Mouse (Mus musculus) liver, embryonic 13.5 days (tissue): Measurements from ENCODE around the gene 2700097O09Rik. TPM values are rescaled to one million over a fixed set of nuclear protein-coding genes. Genes with fewer than 3 reads are reported as not detected.

Experiments used
- ATAC-seq: fragments of 200-750 bp; cut with Nextera tagmentation; 2 replicates; pipeline ENCODE4 v1.8.0; 2017; ENCODE audit warnings: low read depth, mild to moderate bottlenecking, moderate number of reproducible peaks, moderate library complexity
- DNase-seq: peaks from one replicate; pipeline ENCODE4 v3.0.0; 2022
- H3K27ac ChIP-seq: fragments of 300-500 bp; sonication (generic); 2 replicates; pipeline ENCODE4 v1.5.1; 2015; ENCODE audit warnings: moderate library complexity, mild to moderate bottlenecking, inconsistent platforms
- H3K27me3 ChIP-seq: fragments of 300-500 bp; sonication (generic); 2 replicates; pipeline ENCODE4 v1.6.1; 2015; ENCODE audit warnings: mild to moderate bottlenecking, inconsistent platforms
- H3K36me3 ChIP-seq: fragments of 300-500 bp; sonication (generic); 2 replicates; pipeline ENCODE4 v1.6.1; 2015; ENCODE audit warnings: mild to moderate bottlenecking, inconsistent platforms
- H3K4me1 ChIP-seq: fragments of 300-500 bp; sonication (generic); replicated peaks from 2 replicates; pipeline ENCODE4 v1.6.1; 2015; ENCODE audit warnings: inconsistent platforms
- H3K4me2 ChIP-seq: fragments of 300-500 bp; sonication (generic); 2 replicates; pipeline ENCODE4 v1.6.1; 2015; ENCODE audit warnings: inconsistent platforms, mild to moderate bottlenecking, moderate library complexity
- H3K4me3 ChIP-seq: fragments of 300-500 bp; sonication (generic); replicated peaks from 2 replicates; pipeline ENCODE4 v1.5.1; 2015; ENCODE audit warnings: mild to moderate bottlenecking, inconsistent platforms
- H3K9ac ChIP-seq: fragments of 300-500 bp; sonication (generic); 2 replicates; pipeline ENCODE4 v1.6.1; 2015; ENCODE audit warnings: mild to moderate bottlenecking, inconsistent platforms
- H3K9me3 ChIP-seq: fragments of 300-500 bp; sonication (generic); replicated peaks from 2 replicates; pipeline ENCODE4 v1.6.1; 2016; ENCODE audit warnings: inconsistent platforms
- WGBS: fragments of 180-500 bp; shearing (Covaris S2); methylation state at CpG from one replicate; pipeline ENCODE4 v1.1.7; 2015; ENCODE audit not compliant: insufficient replicate concordance; 5-methylcytosine and 5-hydroxymethylcytosine counted together
- polyA plus RNA-seq: library from polyadenylated mRNA; unstranded; fragments of >200 nt; fragmentation: Nextera tagmentation; extraction: Ambion mirVana; gene quantifications from 2 replicates; pipeline ENCODE4 v1.2.1, GENCODE M21; 2015

The 2700097O09Rik gene
- polyA plus RNA-seq, 1 experiment from 2014 or later: 32.9 TPM

- no peak overlapping the region for H3K4me2 ChIP-seq
- no peaks in the 10 kb centered on the region for H3K9me3 ChIP-seq
- no peaks in the 10 kb centered on the region for H3K27me3 ChIP-seq
- 0 out of 2 replicates have a peak, but pooled peaks cover 2% of the 10 kb centered on the region for H3K4me1 ChIP-seq
- H3K36me3 ChIP-seq: no peaks in the 10 kb centered on the region
- no peak overlapping the region for H3K4me3 ChIP-seq
- DNase-seq: no peak
- H3K9ac ChIP-seq: no peak overlapping the region
- 17% methylated on average over 3 of the region's 3 CpGs for WGBS
- ATAC-seq: no peak
- no peak overlapping the region; the same call in 1 of the 2 replicates for H3K27ac ChIP-seq
Observed at GRCm38 (mm10) chr12:55027088-55027487, 52.8 kb downstream of the 2700097O09Rik start.

- Histone ChIP-seq H3K27me3 (no peaks in the 10 kb centered on the region), H3K9ac (no peak overlapping the region), H3K4me2 (no peak overlapping the region), H3K9me3 (no peaks in the 10 kb centered on the region), H3K36me3 (no peaks in the 10 kb centered on the region), H3K4me3 (no peak overlapping the region), H3K4me1 (no peaks in the 10 kb centered on the region), H3K27ac (no peak overlapping the region)
- ATAC-seq: no peak
- DNase-seq: no peak
- 67% methylated on average over 2 of the region's 2 CpGs for WGBS
Observed at GRCm38 (mm10) chr12:55023284-55023683, 56.6 kb downstream of the 2700097O09Rik start.

- peaks cover 4% of the 10 kb centered on the region; the same call in 1 of the 2 replicates for H3K4me1 ChIP-seq
- ATAC-seq (no peak), DNase-seq (no peak)
- H3K9ac ChIP-seq: no peak overlapping the region
- WGBS: 51% methylated on average over 7 of the region's 7 CpGs
- no peaks in the 10 kb centered on the region for H3K36me3 ChIP-seq
- no peaks in the 10 kb centered on the region for H3K27me3 ChIP-seq
- no peaks in the 10 kb centered on the region for H3K9me3 ChIP-seq
- H3K4me3 ChIP-seq: no peak overlapping the region
- H3K4me2 ChIP-seq: no peak overlapping the region
- H3K27ac ChIP-seq: no peak overlapping the region
Observed at GRCm38 (mm10) chr12:55019421-55019877, 60.5 kb downstream of the 2700097O09Rik start.

- Histone ChIP-seq H3K36me3 (no peaks in the 10 kb centered on the region), H3K4me3 (no peak overlapping the region), H3K4me2 (no peak overlapping the region), H3K27ac (no peak overlapping the region), H3K4me1 (peaks cover 4% of the 10 kb centered on the region; the same call in 1 of the 2 replicates), H3K9ac (no peak overlapping the region), H3K9me3 (no peaks in the 10 kb centered on the region), H3K27me3 (no peaks in the 10 kb centered on the region)
- 67% methylated on average over 9 of the region's 9 CpGs for WGBS
- no peak for DNase-seq
- ATAC-seq: no peak
Observed at GRCm38 (mm10) chr12:55017119-55017721, 62.7 kb downstream of the 2700097O09Rik start.

- Histone ChIP-seq H3K9ac (no peak overlapping the region), H3K4me3 (no peak overlapping the region), H3K36me3 (no peaks in the 10 kb centered on the region), H3K9me3 (no peaks in the 10 kb centered on the region), H3K4me2 (no peak overlapping the region), H3K27me3 (no peaks in the 10 kb centered on the region), H3K4me1 (peaks cover 4% of the 10 kb centered on the region; the same call in 1 of the 2 replicates), H3K27ac (no peak overlapping the region)
- 57% methylated on average over 8 of the region's 8 CpGs for WGBS
- DNase-seq (no peak), ATAC-seq (no peak)
Observed at GRCm38 (mm10) chr12:55016339-55017118, 63.4 kb downstream of the 2700097O09Rik start.

- Histone ChIP-seq H3K4me3 (no peak overlapping the region), H3K4me1 (peaks cover 4% of the 10 kb centered on the region; the same call in 1 of the 2 replicates), H3K4me2 (no peak overlapping the region), H3K9ac (no peak overlapping the region), H3K27me3 (no peaks in the 10 kb centered on the region), H3K27ac (no peak overlapping the region), H3K9me3 (no peaks in the 10 kb centered on the region), H3K36me3 (no peaks in the 10 kb centered on the region)
- WGBS: 78% methylated on average over 5 of the region's 5 CpGs
- ATAC-seq (no peak), DNase-seq (no peak)
Observed at GRCm38 (mm10) chr12:55015428-55015827, 64.5 kb downstream of the 2700097O09Rik start.

- H3K27ac ChIP-seq: no peak within 1 kb of the TSS
- H3K27me3 ChIP-seq: no peaks in the 10 kb centered on the region
- no peaks in the 10 kb centered on the region for H3K36me3 ChIP-seq
- no peak within 1 kb of the TSS for H3K4me2 ChIP-seq
- 74% methylated on average over 6 of the region's 6 CpGs for WGBS
- DNase-seq: no peak
- H3K9me3 ChIP-seq: no peaks in the 10 kb centered on the region
- H3K9ac ChIP-seq: no peak within 1 kb of the TSS
- no peak within 1 kb of the TSS for H3K4me3 ChIP-seq
- H3K4me1 ChIP-seq: peaks cover 4% of the 10 kb centered on the region; the same call in 1 of the 2 replicates
- no peak for ATAC-seq
Observed at GRCm38 (mm10) chr12:55013626-55014398, 66.1 kb downstream of the 2700097O09Rik start, which contains the start of gene Baz1a. Gene Baz1a, minus strand, starts transcription at chr12:55014348.

- Histone ChIP-seq H3K9ac (no peak overlapping the region), H3K27me3 (no peaks in the 10 kb centered on the region), H3K4me1 (peaks cover 4% of the 10 kb centered on the region; the same call in 1 of the 2 replicates), H3K4me2 (no peak overlapping the region), H3K9me3 (no peaks in the 10 kb centered on the region), H3K4me3 (no peak overlapping the region), H3K27ac (no peak overlapping the region), H3K36me3 (no peaks in the 10 kb centered on the region)
- whole genome bisulfite sequencing: 49% methylated on average over 1 of the region's 1 CpGs
- ATAC-seq: no peak
- no peak for DNase-seq
Observed at GRCm38 (mm10) chr12:55013031-55013430, 66.9 kb downstream of the 2700097O09Rik start.

GRCm38 (mm10) chr12:55007361-55008008 is 72.4 kb downstream of the 2700097O09Rik start:
- 75% methylated on average over 14 of the region's 14 CpGs for WGBS
- Histone ChIP-seq H3K4me1 (no peaks in the 10 kb centered on the region), H3K27me3 (no peaks in the 10 kb centered on the region), H3K4me3 (no peak overlapping the region), H3K36me3 (no peaks in the 10 kb centered on the region), H3K27ac (no peak overlapping the region), H3K9ac (no peak overlapping the region), H3K9me3 (no peaks in the 10 kb centered on the region), H3K4me2 (no peak overlapping the region)
- no peak for DNase-seq
- ATAC-seq: no peak

GRCm38 (mm10) chr12:55006071-55006470 is 73.8 kb downstream of the 2700097O09Rik start:
- WGBS: 85% methylated on average over 7 of the region's 7 CpGs

More at GRCm38 (mm10) chr12:55006071-55006470, 73.8 kb downstream of the 2700097O09Rik start:
- H3K9me3 ChIP-seq: no peaks in the 10 kb centered on the region
- ATAC-seq (no peak), DNase-seq (no peak)
- H3K27ac ChIP-seq: no peak overlapping the region
- no peak overlapping the region for H3K9ac ChIP-seq
- H3K4me1 ChIP-seq: no peaks in the 10 kb centered on the region
- no peak overlapping the region for H3K4me3 ChIP-seq
- no peak overlapping the region for H3K4me2 ChIP-seq
- no peaks in the 10 kb centered on the region for H3K36me3 ChIP-seq
- H3K27me3 ChIP-seq: no peaks in the 10 kb centered on the region
